ENCODE assay signal across 17 mouse cellular contexts in genomic region chr3:28768222-28768621, GRCm38 (mm10).
"Had no signal": no experiment of that assay in that cellular context is flagged by ENCODE, and none has a peak within 500 bp of the region (broad histone marks: within the 10 kb centered on the region; RNA-seq: fewer than 3 reads in every experiment).

No protein-coding gene starts in this region.

- ATAC-seq: liver, postnatal 0 days; midbrain, embryonic 13.5 days; midbrain, embryonic 15.5 days had no signal

- H3K9me3 ChIP-seq: liver, embryonic 13.5 days; liver, embryonic 15.5 days; midbrain, embryonic 13.5 days; midbrain, embryonic 15.5 days; neural tube, embryonic 12.5 days; stomach, embryonic 15.5 days had no signal

- H3K27me3 ChIP-seq: liver, embryonic 13.5 days; liver, embryonic 15.5 days; midbrain, embryonic 13.5 days; midbrain, embryonic 15.5 days; neural tube, embryonic 12.5 days; stomach, embryonic 15.5 days had no signal

- H3K9ac ChIP-seq: liver, embryonic 13.5 days; liver, embryonic 15.5 days; liver, postnatal 0 days; midbrain, embryonic 13.5 days; midbrain, embryonic 15.5 days; neural tube, embryonic 12.5 days; stomach, embryonic 15.5 days had no signal

- H3K27ac ChIP-seq: liver, embryonic 13.5 days; liver, embryonic 15.5 days; macrophage; midbrain, embryonic 13.5 days; midbrain, embryonic 15.5 days; neural tube, embryonic 12.5 days; stomach, embryonic 15.5 days; stomach, postnatal 0 days had no signal

- H3K36me3 ChIP-seq: liver, embryonic 13.5 days; liver, embryonic 15.5 days; midbrain, embryonic 13.5 days; midbrain, embryonic 15.5 days; neural tube, embryonic 12.5 days; stomach, embryonic 15.5 days had no signal

- DNase-seq: liver, embryonic 13.5 days; liver, postnatal 0 days; lung, adult 2 months; right cerebral cortex, postnatal 14 days; thymus, adult 2 months; thymus, postnatal 25 days; thymus, postnatal 4 days had no signal

- H3K4me2 ChIP-seq: liver, embryonic 11.5 days; liver, embryonic 13.5 days; liver, embryonic 15.5 days; midbrain, embryonic 11.5 days; midbrain, embryonic 13.5 days; midbrain, embryonic 15.5 days; neural tube, embryonic 12.5 days; stomach, embryonic 15.5 days had no signal

- H3K4me3 ChIP-seq: liver, embryonic 13.5 days; liver, embryonic 15.5 days; megakaryocyte, embryonic 14.5 days; midbrain, embryonic 13.5 days; midbrain, embryonic 15.5 days; neural tube, embryonic 12.5 days; stomach, embryonic 15.5 days had no signal

- H3K4me1 ChIP-seq: liver, embryonic 13.5 days; liver, embryonic 15.5 days; megakaryocyte, embryonic 14.5 days; midbrain, embryonic 13.5 days; midbrain, embryonic 15.5 days; neural tube, embryonic 12.5 days; stomach, embryonic 15.5 days had no signal
